Mouse (Mus musculus) MEL (cell line): ENCODE data around the gene Usp54.

Experiments
- CTCF ChIP-seq, 3 experiments: IDR thresholded peaks in 2 of 3; conservative IDR thresholded peaks in 1 of 3; 2 replicates each; pipeline ENCODE4 v1.5.1; 2011 to 2012; ENCODE audit warnings: low read length in 3 of 3, low read depth in 2 of 3, mild to moderate bottlenecking in 2 of 3, improper control_type of control experiment in 1 of 3, inconsistent platforms in 1 of 3, mixed read lengths in 1 of 3, moderate library complexity in 1 of 3; ENCODE audit not compliant: control insufficient read depth in 1 of 3, insufficient read depth in 1 of 3, poor library complexity in 1 of 3, severe bottlenecking in 1 of 3
- EP300 ChIP-seq, 2 experiments: IDR thresholded peaks; 2 replicates each; pipeline ENCODE4 v1.6.1; 2011; ENCODE audit warnings: improper control_type of control experiment in 2 of 2, low read length in 2 of 2, low read depth in 1 of 2, mild to moderate bottlenecking in 1 of 2
- GABPA ChIP-seq: IDR thresholded peaks from 2 replicates; pipeline ENCODE4 v1.6.1; 2012; ENCODE audit warnings: low read depth, mild to moderate bottlenecking, inconsistent platforms, low read length, improper control_type of control experiment, moderate library complexity
- GATA1 ChIP-seq: IDR thresholded peaks from 2 replicates; pipeline ENCODE4 v1.6.1; 2011; ENCODE audit warnings: low read depth, low read length, improper control_type of control experiment
- HCFC1 ChIP-seq: IDR thresholded peaks from 2 replicates; pipeline ENCODE4 v1.6.1; 2012; ENCODE audit warnings: low read depth, mild to moderate bottlenecking, inconsistent platforms, low read length, improper control_type of control experiment, moderate library complexity
- MAFK ChIP-seq: IDR thresholded peaks from 2 replicates; pipeline ENCODE4 v1.6.1; 2011; ENCODE audit warnings: low read depth, mild to moderate bottlenecking, low read length, improper control_type of control experiment, borderline replicate concordance
- NELFE ChIP-seq: IDR thresholded peaks from 2 replicates; pipeline ENCODE4 v1.6.1; 2011; ENCODE audit warnings: low read depth, low read length, improper control_type of control experiment
- POLR2A ChIP-seq, 2 experiments: IDR thresholded peaks; 2 replicates each; pipeline ENCODE4 v1.6.1; 2011 to 2012; ENCODE audit warnings: low read length in 2 of 2, mild to moderate bottlenecking in 2 of 2, control low read depth in 1 of 2, improper control_type of control experiment in 1 of 2, low read depth in 1 of 2, moderate library complexity in 1 of 2; ENCODE audit not compliant: control insufficient read depth in 1 of 2, insufficient read depth in 1 of 2, poor library complexity in 1 of 2
- SIN3A ChIP-seq: IDR thresholded peaks from 2 replicates; pipeline ENCODE4 v1.6.1; 2012; ENCODE audit warnings: low read length, improper control_type of control experiment, inconsistent platforms
- TCF12 ChIP-seq: IDR thresholded peaks from 2 replicates; pipeline ENCODE4 v1.6.1; 2014; ENCODE audit warnings: low read depth, mild to moderate bottlenecking, inconsistent platforms, low read length, improper control_type of control experiment, moderate library complexity
- USF1 ChIP-seq: IDR thresholded peaks from 2 replicates; pipeline ENCODE4 v1.6.1; 2014; ENCODE audit warnings: low read depth, mild to moderate bottlenecking, inconsistent platforms, low read length, improper control_type of control experiment, moderate library complexity
- ZC3H11A ChIP-seq: IDR thresholded peaks from 2 replicates; pipeline ENCODE4 v1.6.1; 2012; ENCODE audit warnings: low read depth, mild to moderate bottlenecking, inconsistent platforms, low read length, improper control_type of control experiment
- ZKSCAN1 ChIP-seq: IDR thresholded peaks from 2 replicates; pipeline ENCODE4 v1.6.1; 2012; ENCODE audit warnings: low read depth, mild to moderate bottlenecking, inconsistent platforms, low read length, improper control_type of control experiment, moderate library complexity
- ZNF384 ChIP-seq: IDR thresholded peaks from 2 replicates; pipeline ENCODE4 v1.6.1; 2012; ENCODE audit warnings: low read depth, mild to moderate bottlenecking, inconsistent platforms, low read length, improper control_type of control experiment

DNA sequence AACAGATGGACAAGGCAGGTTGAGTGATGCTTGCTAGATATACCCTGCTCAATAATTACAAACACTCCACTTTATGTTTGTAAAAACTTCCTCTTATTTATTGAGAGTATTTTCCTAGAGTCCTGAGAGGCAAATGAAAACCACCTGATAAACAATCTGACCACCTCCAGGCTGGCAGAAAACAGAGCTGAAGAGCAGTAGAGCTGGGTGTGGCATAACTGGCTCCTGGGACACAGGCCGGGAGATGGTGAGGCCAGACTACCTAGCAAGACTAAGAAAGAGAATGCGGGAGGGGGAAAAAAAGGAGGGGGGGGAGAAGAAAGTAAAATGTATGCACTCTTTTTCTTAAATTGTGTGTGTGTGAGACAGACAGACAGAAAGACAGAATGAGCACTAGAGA, 18.5 kb downstream of the Usp54 start:
- no peak for TF ChIP-seq GATA1
- no peak for TF ChIP-seq MAFK
- no peak for TF ChIP-seq CTCF (IDR thresholded peaks at IDR 0.05 in 2 of 3, conservative IDR thresholded peaks at IDR 0.05 in 1 of 3; ENCODE audit: control insufficient read depth in 1 of 3, insufficient read depth in 1 of 3, low read depth in 2 of 3, low read length in 3 of 3, poor library complexity in 1 of 3, severe bottlenecking in 1 of 3)
- no peak for TF ChIP-seq NELFE
- TF ChIP-seq ZC3H11A: no peak
- TF ChIP-seq ZKSCAN1: no peak
- no peak for TF ChIP-seq ZNF384
- no peak for TF ChIP-seq POLR2A (IDR thresholded peaks at IDR 0.05; ENCODE audit: control insufficient read depth in 1 of 2, insufficient read depth in 1 of 2, low read depth in 1 of 2, low read length in 2 of 2, poor library complexity in 1 of 2)
- TF ChIP-seq USF1: no peak
- no peak for TF ChIP-seq SIN3A
- TF ChIP-seq GABPA: no peak
- TF ChIP-seq TCF12: no peak
- TF ChIP-seq HCFC1: no peak
- TF ChIP-seq EP300 (IDR thresholded peaks at IDR 0.05; ENCODE audit: low read depth in 1 of 2, low read length in 2 of 2): 0 out of 4 replicates have a peak, but pooled peaks of 1 of the 2 experiments have one; percentile 12
